Mouse (Mus musculus) retina, adult 2 months (tissue): ENCODE data around the gene Lfng.

Experiments used
- DNase-seq: peaks from one replicate; pipeline ENCODE4 v3.0.0-alpha.2; 2012; ENCODE audit warnings: low read depth, low spot score

The Lfng gene

GRCm38 (mm10) chr5:140589082-140589774 is 17.9 kb upstream of the Lfng start:
- DNase-seq = no peak

- DNase-seq = no peak
Measured at GRCm38 (mm10) chr5:140594846-140595245, 12.3 kb upstream of the Lfng start.

- no peak for DNase-seq
Measured at GRCm38 (mm10) chr5:140596426-140596825, 10.7 kb upstream of the Lfng start.

- DNase-seq = no peak
Measured at GRCm38 (mm10) chr5:140596927-140597588, 10.1 kb upstream of the Lfng start.

- DNase-seq = no peak
Measured at GRCm38 (mm10) chr5:140597787-140598186, 9.3 kb upstream of the Lfng start.

- DNase-seq = no peak
Measured at GRCm38 (mm10) chr5:140599939-140600338, 7.2 kb upstream of the Lfng start.

GRCm38 (mm10) chr5:140601712-140602111 is 5.4 kb upstream of the Lfng start:
- DNase-seq = no peak

- no peak for DNase-seq
Measured at GRCm38 (mm10) chr5:140602540-140602939, 4.6 kb upstream of the Lfng start.

GRCm38 (mm10) chr5:140604386-140604785 is 2.7 kb upstream of the Lfng start:
- no peak for DNase-seq

GRCm38 (mm10) chr5:140605228-140605627 is 1.9 kb upstream of the Lfng start:
- DNase-seq = no peak

GRCm38 (mm10) chr5:140606386-140606785 is 734 bp upstream of the Lfng start:
- no peak for DNase-seq

GRCm38 (mm10) chr5:140607836-140608633 is 915 bp downstream of the Lfng start:
- no peak for DNase-seq

- no peak for DNase-seq
Measured at GRCm38 (mm10) chr5:140608634-140609015, 1.5 kb downstream of the Lfng start.

GRCm38 (mm10) chr5:140609511-140610272 is 2.6 kb downstream of the Lfng start:
- DNase-seq = no peak

- no peak for DNase-seq
Measured at GRCm38 (mm10) chr5:140610273-140611011, 3.3 kb downstream of the Lfng start.

GRCm38 (mm10) chr5:140611021-140611583 is 4.0 kb downstream of the Lfng start:
- DNase-seq = no peak

- no peak for DNase-seq
Measured at GRCm38 (mm10) chr5:140611611-140612185, 4.6 kb downstream of the Lfng start.

- no peak for DNase-seq
Measured at GRCm38 (mm10) chr5:140612191-140612590, 5.1 kb downstream of the Lfng start.

GRCm38 (mm10) chr5:140614141-140614540 is 7.0 kb downstream of the Lfng start:
- no peak for DNase-seq

- DNase-seq = no peak
Measured at GRCm38 (mm10) chr5:140614837-140615236, 7.7 kb downstream of the Lfng start.
